Comparison of ENCODE assay signal across 19 mouse cellular contexts in genomic region chr2:19011443-19011842, GRCm38 (mm10). TPM values are rescaled to one million over a fixed set of nuclear protein-coding genes. Genes with fewer than 3 reads are reported as not detected.
DNase-seq lines count a peak whose midpoint lies in the region; ATAC-seq and TF ChIP-seq lines count a peak whose summit lies in the region.
"Had no signal": no experiment of that assay in that cellular context is flagged by ENCODE, and none has a peak within 500 bp of the region (broad histone marks: within the 10 kb centered on the region; RNA-seq: fewer than 3 reads in every experiment).

No protein-coding gene starts in this region.

- no peaks in the 10 kb centered on the region for H3K4me1 ChIP-seq in heart, embryonic 10.5 days
- peaks cover 2% of the 10 kb centered on the region for H3K4me1 ChIP-seq in bone marrow, adult 2 months (ENCODE audit: control insufficient read depth, insufficient read depth, low read length)
- H3K4me1 ChIP-seq: embryonic facial prominence, embryonic 12.5 days; forebrain, embryonic 12.5 days; limb, embryonic 12.5 days; midbrain, embryonic 15.5 days had no signal

- no peak for TF ChIP-seq CTCF in bone marrow, adult 2 months (IDR thresholded peaks at IDR 0.05; ENCODE audit: control insufficient read depth, insufficient read depth, low read length)

- no peak for TF ChIP-seq POLR2A in bone marrow, adult 2 months (IDR thresholded peaks at IDR 0.05; ENCODE audit: borderline replicate concordance, control insufficient read depth, low read depth, low read length)

- H3K4me3 ChIP-seq in heart, embryonic 10.5 days, result no peak overlapping the region
- H3K4me3 ChIP-seq in bone marrow, adult 2 months (replicated peaks; ENCODE audit: control insufficient read depth, low read depth, low read length), result no peak overlapping the region
- H3K4me3 ChIP-seq: embryonic facial prominence, embryonic 12.5 days; forebrain, embryonic 12.5 days; limb, embryonic 12.5 days; midbrain, embryonic 15.5 days had no signal

- no peaks in the 10 kb centered on the region for H3K36me3 ChIP-seq in heart, embryonic 10.5 days
- H3K36me3 ChIP-seq: embryonic facial prominence, embryonic 12.5 days; forebrain, embryonic 12.5 days; limb, embryonic 12.5 days; midbrain, embryonic 15.5 days had no signal

- WGBS in heart, embryonic 10.5 days, result 57% methylated on average over 6 of the region's 6 CpGs
- 29% methylated on average over 6 of the region's 6 CpGs for WGBS in bone marrow, adult 2 months

- H3K27me3 ChIP-seq in heart, embryonic 10.5 days (ENCODE audit: insufficient read depth, poor library complexity, severe bottlenecking), result no peaks in the 10 kb centered on the region
- H3K27me3 ChIP-seq: embryonic facial prominence, embryonic 12.5 days; forebrain, embryonic 12.5 days; limb, embryonic 12.5 days; midbrain, embryonic 15.5 days had no signal

- H3K27ac ChIP-seq in heart, embryonic 10.5 days, result no peak overlapping the region
- H3K27ac ChIP-seq in bone marrow, adult 2 months (ENCODE audit: control insufficient read depth, insufficient read depth, low read depth, low read length, poor library complexity), result peak overlapping the region; percentile 34; the same call in 1 of the 2 replicates
- H3K27ac ChIP-seq: embryonic facial prominence, embryonic 12.5 days; forebrain, embryonic 12.5 days; hindbrain, embryonic 14.5 days; limb, embryonic 12.5 days; midbrain, embryonic 15.5 days had no signal

- no peaks in the 10 kb centered on the region for H3K9me3 ChIP-seq in heart, embryonic 10.5 days
- H3K9me3 ChIP-seq: embryonic facial prominence, embryonic 12.5 days; forebrain, embryonic 12.5 days; limb, embryonic 12.5 days; midbrain, embryonic 15.5 days had no signal

- DNase-seq in heart, embryonic 10.5 days (ENCODE audit: low spot score), result peak; percentile 85
- no peak for DNase-seq in heart, adult 9 months (ENCODE audit: low spot score in 2 of 2)
- peak; percentile 77 for DNase-seq in liver
- no peak for DNase-seq in thymus, postnatal 25 days
- DNase-seq in layer of hippocampus, adult 11-12 months (ENCODE audit: low spot score), result no peak
- DNase-seq in gastrocnemius, adult 18-20 months (ENCODE audit: low spot score), result no peak
- DNase-seq: adrenal gland, adult 8-10 months; cerebellum, postnatal 36 days; kidney, adult 18-20 months; kidney, postnatal 25 days; layer of hippocampus, postnatal 36 days; lung, postnatal 36 days had no signal

- peak; percentile 98 for ATAC-seq in megakaryocyte-erythroid progenitor cell, adult 5-6 weeks (replicated peaks; ENCODE audit: low FRiP score, low TSS enrichment, poor library complexity, severe bottlenecking)
- ATAC-seq: midbrain, embryonic 15.5 days had no signal

RNA-seq across cellular contexts. Expression of gene 4930426L09Rik, which starts 13.3 kb away (rescaled TPM):
- 0.18 and 0.38 TPM in 2 replicates for polyA plus RNA-seq in heart, embryonic 10.5 days (2016; fragmentation: Nextera tagmentation; extraction: Ambion mirVana)
- 2.4 TPM in 1 of 2 replicates, not detected in the other for polyA plus RNA-seq in bone marrow, adult 2 months (2011; ENCODE audit: insufficient read depth, insufficient read length, low replicate concordance, missing spikeins)
- 1.7 and 2.0 TPM in 2 replicates for total RNA-seq in megakaryocyte-erythroid progenitor cell, adult 5-6 weeks (2014; fragmentation: Nextera tagmentation)
- total RNA-seq in megakaryocyte-erythroid progenitor cell, adult 5-6 weeks (2017), result not detected in 2 replicates
- not detected for total RNA-seq in gastrocnemius, adult 18-20 months (2021)

RNA-seq across cellular contexts. Expression of gene Pip4k2a, which starts 13.5 kb away (rescaled TPM):
- 7.4 and 12.0 TPM in 2 replicates for polyA plus RNA-seq in heart, embryonic 10.5 days (2016; fragmentation: Nextera tagmentation; extraction: Ambion mirVana)
- 37.2 and 46.7 TPM in 2 replicates for polyA plus RNA-seq in bone marrow, adult 2 months (2011; ENCODE audit: insufficient read depth, insufficient read length, low replicate concordance, missing spikeins)
- 53.7 and 56.7 TPM in 2 replicates for total RNA-seq in megakaryocyte-erythroid progenitor cell, adult 5-6 weeks (2014; fragmentation: Nextera tagmentation)
- 28.7 and 29.0 TPM in 2 replicates for total RNA-seq in megakaryocyte-erythroid progenitor cell, adult 5-6 weeks (2017)
- 1 to 10 TPM; 2.6 to 2.7 TPM for total RNA-seq in gastrocnemius, adult 18-20 months (2021)

Comparison
In these comparisons a context has a peak if more than half of its experiments do, and no peak if none do; other contexts are left out.
1. DNase-seq: peak in heart, embryonic 10.5 days (single experiment) and liver (single experiment); none in heart, adult 9 months (0 of 2), thymus, postnatal 25 days (single experiment), layer of hippocampus, adult 11-12 months (single experiment) and gastrocnemius, adult 18-20 months (single experiment).
2. RNA of gene Pip4k2a, which starts 13.5 kb away (total RNA-seq): 28.7 to 56.7 TPM in megakaryocyte-erythroid progenitor cell, adult 5-6 weeks; 2.6 to 2.7 TPM in gastrocnemius, adult 18-20 months; every median in the first group is over 4 times any median in the second.